Mouse (Mus musculus) bone marrow macrophage, adult 2 months (primary cell): Measurements from ENCODE around the gene Hirip3.

Source experiments
- CTCF ChIP-seq: IDR thresholded peaks from 2 replicates; pipeline ENCODE4 v1.5.1; 2012; ENCODE audit warnings: low read depth, mild to moderate bottlenecking, low read length, moderate library complexity
- POLR2A ChIP-seq: IDR thresholded peaks from 2 replicates; pipeline ENCODE4 v1.6.1; 2012; ENCODE audit warnings: mild to moderate bottlenecking, low read depth, low read length, borderline replicate concordance

- TF ChIP-seq CTCF, result no peak
- no peak for TF ChIP-seq POLR2A
Observed at GRCm38 (mm10) chr7:126816494-126816893, 45.3 kb upstream of the Hirip3 start.
